Mouse (Mus musculus): ENCODE measurements around the gene Nf1. TPM values are rescaled to one million over a fixed set of nuclear protein-coding genes. Genes with fewer than 3 reads are reported as not detected.

The Nf1 gene
- total and polyA plus RNA-seq, 2 experiments from 2014 or later = 7.3 to 83.0 TPM

DNA sequence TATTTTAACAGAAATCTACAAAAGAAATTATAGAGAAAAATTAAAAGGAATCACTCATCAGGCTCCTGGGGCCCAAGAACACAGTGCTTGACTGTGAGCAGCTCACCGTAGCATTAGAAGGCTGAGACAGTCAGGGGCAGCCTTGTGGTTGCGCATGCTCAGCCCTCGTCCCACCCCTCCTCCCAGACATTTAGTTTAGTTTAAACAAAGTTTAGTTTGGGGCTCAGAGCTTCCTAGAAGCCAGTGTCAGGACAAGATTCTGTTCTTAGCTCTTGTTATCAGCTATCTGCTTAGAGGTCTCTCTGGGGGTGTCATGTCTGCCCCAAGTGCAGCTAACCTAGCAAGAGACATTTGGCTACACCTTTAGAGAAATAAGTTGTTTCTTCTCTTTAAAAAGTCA is 189.1 kb downstream of the Nf1 start:
- Histone ChIP-seq H3K4me1 (ENCODE audit: insufficient read depth, low read length) (no peaks in the 10 kb centered on the region), H3K9me3 (ENCODE audit: low read length) (no peaks in the 10 kb centered on the region), H3K27ac (ENCODE audit: low read depth, low read length) (no peak overlapping the region), H3K9ac (replicated peaks; ENCODE audit: low read length, poor library complexity, severe bottlenecking) (no peak overlapping the region), H3K4me2 (ENCODE audit: low read depth, low read length, poor library complexity, severe bottlenecking) (no peak overlapping the region), H3K4me3 (ENCODE audit: low read depth, low read length) (no peak overlapping the region), H3K36me3 (ENCODE audit: insufficient read depth, low read length) (peaks cover 6% of the 10 kb centered on the region; the same call in 1 of the 2 replicates), H3K27me3 (ENCODE audit: insufficient read depth, low read length) (no peaks in the 10 kb centered on the region)
- no peak for DNase-seq (ENCODE audit: low spot score)
- TF ChIP-seq CTCF (IDR thresholded peaks at IDR 0.05) = no peak
- ATAC-seq (ENCODE audit: low FRiP score) = no peak
- WGBS = 91% methylated on average over 3 of the region's 3 CpGs

DNA sequence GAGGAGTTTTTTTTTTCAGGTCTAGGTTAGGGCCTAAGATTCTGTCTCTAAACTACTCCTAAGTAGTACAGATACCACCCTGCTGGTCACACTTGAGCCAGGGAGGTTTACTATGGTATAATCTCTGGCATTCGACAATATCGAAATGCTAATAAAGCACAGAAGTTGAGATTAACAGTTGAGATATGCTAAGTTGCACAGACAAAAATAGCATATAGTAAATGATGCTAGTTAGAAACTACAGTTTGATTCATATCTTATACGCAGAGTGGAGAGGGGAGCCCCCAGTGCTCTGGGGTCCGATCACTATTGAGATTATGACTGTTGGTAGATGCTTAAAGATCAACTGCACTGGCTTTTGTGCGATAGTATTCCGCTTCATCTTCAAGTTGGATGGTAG is 189.7 kb downstream of the Nf1 start:
- Histone ChIP-seq H3K27me3 (ENCODE audit: insufficient read depth, low read length) (no peaks in the 10 kb centered on the region), H3K4me1 (ENCODE audit: insufficient read depth, low read length) (no peaks in the 10 kb centered on the region), H3K9me3 (ENCODE audit: low read length) (no peaks in the 10 kb centered on the region), H3K9ac (replicated peaks; ENCODE audit: low read length, poor library complexity, severe bottlenecking) (no peak overlapping the region), H3K4me2 (ENCODE audit: low read depth, low read length, poor library complexity, severe bottlenecking) (no peak overlapping the region), H3K36me3 (ENCODE audit: insufficient read depth, low read length) (peaks cover 6% of the 10 kb centered on the region; the same call in 1 of the 2 replicates), H3K4me3 (ENCODE audit: low read depth, low read length) (no peak overlapping the region), H3K27ac (ENCODE audit: low read depth, low read length) (no peak overlapping the region)
- TF ChIP-seq CTCF (IDR thresholded peaks at IDR 0.05) = no peak
- 93% methylated on average over 6 of the region's 6 CpGs for WGBS
- no peak for DNase-seq (ENCODE audit: low spot score)
- no peak for ATAC-seq (ENCODE audit: low FRiP score)

DNA sequence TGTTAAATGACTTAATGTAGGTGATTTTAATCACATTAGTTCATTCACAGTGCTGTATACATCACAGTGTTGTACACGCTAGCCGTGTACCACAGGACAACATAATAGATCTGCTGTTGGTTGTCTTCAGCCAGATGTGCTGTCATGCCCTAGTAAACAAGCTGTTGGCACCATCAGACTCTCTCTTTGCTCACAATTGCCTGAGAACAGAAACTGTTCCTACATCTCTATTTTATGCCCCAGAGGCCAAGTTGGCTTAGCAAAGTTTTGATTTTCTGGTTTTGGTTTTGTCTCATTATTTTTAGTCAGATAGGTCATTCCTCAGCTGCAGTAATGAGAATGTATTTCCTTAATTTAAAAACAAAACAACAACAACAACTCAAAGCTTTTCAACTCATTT is 190.2 kb downstream of the Nf1 start:
- TF ChIP-seq CTCF (IDR thresholded peaks at IDR 0.05) = no peak
- H3K4me3 ChIP-seq (ENCODE audit: low read depth, low read length) = no peak overlapping the region
- ATAC-seq (ENCODE audit: low FRiP score) (no peak), DNase-seq (ENCODE audit: low spot score) (no peak)
- H3K27me3 ChIP-seq (ENCODE audit: insufficient read depth, low read length) = no peaks in the 10 kb centered on the region
- peaks cover 6% of the 10 kb centered on the region; the same call in 1 of the 2 replicates for H3K36me3 ChIP-seq (ENCODE audit: insufficient read depth, low read length)
- no peaks in the 10 kb centered on the region for H3K9me3 ChIP-seq (ENCODE audit: low read length)
- WGBS = 82% methylated on average over 2 of the region's 2 CpGs
- H3K4me2 ChIP-seq (ENCODE audit: low read depth, low read length, poor library complexity, severe bottlenecking) = no peak overlapping the region
- no peak overlapping the region for H3K27ac ChIP-seq (ENCODE audit: low read depth, low read length)
- H3K9ac ChIP-seq (replicated peaks; ENCODE audit: low read length, poor library complexity, severe bottlenecking) = no peak overlapping the region
- H3K4me1 ChIP-seq (ENCODE audit: insufficient read depth, low read length) = no peaks in the 10 kb centered on the region

- Histone ChIP-seq H3K9ac (replicated peaks; ENCODE audit: low read length, poor library complexity, severe bottlenecking) (no peak within 1 kb of the TSS), H3K4me1 (ENCODE audit: insufficient read depth, low read length) (no peaks in the 10 kb centered on the region), H3K27ac (ENCODE audit: low read depth, low read length) (no peak within 1 kb of the TSS), H3K27me3 (ENCODE audit: insufficient read depth, low read length) (no peaks in the 10 kb centered on the region), H3K4me3 (ENCODE audit: low read depth, low read length) (no peak within 1 kb of the TSS), H3K9me3 (ENCODE audit: low read length) (no peaks in the 10 kb centered on the region), H3K4me2 (ENCODE audit: low read depth, low read length, poor library complexity, severe bottlenecking) (no peak within 1 kb of the TSS), H3K36me3 (ENCODE audit: insufficient read depth, low read length) (peaks cover 6% of the 10 kb centered on the region; the same call in 1 of the 2 replicates)
- ATAC-seq (ENCODE audit: low FRiP score) (no peak), DNase-seq (ENCODE audit: low spot score) (no peak)
- WGBS = 76% methylated on average over 7 of the region's 7 CpGs
- no peak for TF ChIP-seq CTCF (IDR thresholded peaks at IDR 0.05)
Observed at GRCm38 (mm10) chr11:79530333-79530761, 190.9 kb downstream of the Nf1 start, which contains the start of the genes Evi2 and Evi2a. TSS of gene Evi2 (minus strand) at chr11:79530589. TSS of gene Evi2a (minus strand) at chr11:79530609.

GRCm38 (mm10) chr11:79530774-79531173 is 191.3 kb downstream of the Nf1 start:
- no peak for TF ChIP-seq CTCF (IDR thresholded peaks at IDR 0.05)
- Histone ChIP-seq H3K4me1 (ENCODE audit: insufficient read depth, low read length) (no peaks in the 10 kb centered on the region), H3K9me3 (ENCODE audit: low read length) (no peaks in the 10 kb centered on the region), H3K4me2 (ENCODE audit: low read depth, low read length, poor library complexity, severe bottlenecking) (no peak overlapping the region), H3K4me3 (ENCODE audit: low read depth, low read length) (no peak overlapping the region), H3K36me3 (ENCODE audit: insufficient read depth, low read length) (peaks cover 6% of the 10 kb centered on the region; the same call in 1 of the 2 replicates), H3K27me3 (ENCODE audit: insufficient read depth, low read length) (no peaks in the 10 kb centered on the region), H3K9ac (replicated peaks; ENCODE audit: low read length, poor library complexity, severe bottlenecking) (no peak overlapping the region), H3K27ac (ENCODE audit: low read depth, low read length) (no peak overlapping the region)
- WGBS = 68% methylated on average over 11 of the region's 11 CpGs
- ATAC-seq (ENCODE audit: low FRiP score) = no peak
- no peak for DNase-seq (ENCODE audit: low spot score)

DNA sequence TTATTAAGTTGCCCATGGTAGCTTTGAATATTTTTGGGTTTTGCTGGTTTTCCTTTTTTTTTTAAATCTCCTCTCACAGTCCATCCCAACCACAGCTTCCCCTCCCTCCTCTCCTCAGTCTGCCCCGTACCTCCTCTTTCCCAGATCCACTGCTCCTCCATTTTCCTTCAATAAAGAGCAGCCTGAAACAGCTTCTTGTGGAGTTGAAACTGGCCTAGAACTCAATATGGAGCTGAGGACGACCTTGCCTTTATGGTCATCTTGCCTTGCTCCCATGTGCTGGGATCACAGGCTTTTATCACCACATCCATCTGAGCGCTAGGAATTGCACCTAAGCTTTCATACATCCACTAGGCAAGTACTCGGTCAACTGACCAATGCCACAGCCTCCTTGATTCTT is 192.0 kb downstream of the Nf1 start:
- no peaks in the 10 kb centered on the region for H3K27me3 ChIP-seq (ENCODE audit: insufficient read depth, low read length)
- H3K9ac ChIP-seq (replicated peaks; ENCODE audit: low read length, poor library complexity, severe bottlenecking) = no peak overlapping the region
- H3K9me3 ChIP-seq (ENCODE audit: low read length) = no peaks in the 10 kb centered on the region
- no peaks in the 10 kb centered on the region for H3K4me1 ChIP-seq (ENCODE audit: insufficient read depth, low read length)
- no peak overlapping the region for H3K4me3 ChIP-seq (ENCODE audit: low read depth, low read length)
- TF ChIP-seq CTCF (IDR thresholded peaks at IDR 0.05) = no peak
- no peak for ATAC-seq (ENCODE audit: low FRiP score)
- peaks cover 6% of the 10 kb centered on the region; the same call in 1 of the 2 replicates for H3K36me3 ChIP-seq (ENCODE audit: insufficient read depth, low read length)
- DNase-seq (ENCODE audit: low spot score) = no peak
- H3K4me2 ChIP-seq (ENCODE audit: low read depth, low read length, poor library complexity, severe bottlenecking) = no peak overlapping the region
- 97% methylated on average over 4 of the region's 4 CpGs for WGBS
- no peak overlapping the region for H3K27ac ChIP-seq (ENCODE audit: low read depth, low read length)

All from midbrain, postnatal 0 days (tissue).